Mouse (Mus musculus): ENCODE results near the gene Map3k1. TPM values are rescaled to one million over a fixed set of nuclear protein-coding genes. Genes with fewer than 3 reads are reported as not detected.

The Map3k1 gene
- polyA plus RNA-seq (2015; fragmentation: Nextera tagmentation; extraction: Ambion mirVana), result 12.6 and 19.7 TPM in 2 replicates

DNA sequence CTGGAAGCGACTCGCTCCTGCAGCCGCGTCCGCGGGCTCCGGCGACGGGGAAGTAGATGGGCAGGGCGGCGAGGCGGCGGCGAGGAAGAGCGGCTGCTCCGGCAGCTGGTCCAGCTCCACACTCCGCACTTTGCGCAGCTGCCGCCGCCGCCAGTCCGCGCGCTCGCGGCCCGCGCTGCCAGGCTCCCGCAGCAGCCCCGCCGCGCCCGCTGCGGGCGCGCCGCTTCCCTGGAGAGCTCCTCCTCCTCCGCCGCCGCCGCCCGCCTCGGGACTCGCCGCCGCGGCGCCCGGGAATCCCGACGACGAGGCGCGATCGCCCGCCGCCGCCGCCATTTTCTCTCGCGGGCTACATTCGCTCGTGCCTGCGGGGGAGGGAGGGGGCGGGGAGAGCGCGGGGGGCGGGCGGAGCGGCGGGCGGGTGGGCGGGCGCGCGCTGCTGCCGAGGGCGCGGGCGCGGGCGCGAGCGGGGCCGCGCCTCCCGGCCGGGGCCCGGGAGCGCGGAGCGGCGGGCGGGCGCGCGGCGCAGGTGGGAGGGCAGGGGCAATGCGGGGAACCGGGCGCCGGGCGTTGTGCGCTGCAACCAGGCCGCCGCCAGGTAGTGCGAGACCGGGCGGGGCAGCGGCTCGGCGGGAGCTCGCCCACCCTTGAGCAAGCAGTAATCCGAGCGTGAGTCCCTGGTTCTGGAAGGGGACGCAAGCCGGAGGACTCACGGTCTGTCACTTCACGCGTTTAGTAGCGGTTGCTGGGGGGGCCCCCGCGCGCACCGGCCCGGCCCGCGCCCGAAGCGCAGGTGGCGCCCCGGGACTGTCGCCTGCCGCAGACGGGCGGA lies at the start of gene Map3k1:
Map3k1 (minus strand) TSS at position 357 of the 829 bp plus-strand sequence.

Other genes starting within 250 kb of the Map3k1 start
- gene Gm10198, start 216.2 kb downstream of the Map3k1 start, polyA plus RNA-seq (2015; fragmentation: Nextera tagmentation; extraction: Ambion mirVana), result not detected in 2 replicates
- gene Mier3, start 128.0 kb downstream of the Map3k1 start, polyA plus RNA-seq (2015; fragmentation: Nextera tagmentation; extraction: Ambion mirVana), result 10.4 and 14.2 TPM in 2 replicates